In the genomic region with DNA sequence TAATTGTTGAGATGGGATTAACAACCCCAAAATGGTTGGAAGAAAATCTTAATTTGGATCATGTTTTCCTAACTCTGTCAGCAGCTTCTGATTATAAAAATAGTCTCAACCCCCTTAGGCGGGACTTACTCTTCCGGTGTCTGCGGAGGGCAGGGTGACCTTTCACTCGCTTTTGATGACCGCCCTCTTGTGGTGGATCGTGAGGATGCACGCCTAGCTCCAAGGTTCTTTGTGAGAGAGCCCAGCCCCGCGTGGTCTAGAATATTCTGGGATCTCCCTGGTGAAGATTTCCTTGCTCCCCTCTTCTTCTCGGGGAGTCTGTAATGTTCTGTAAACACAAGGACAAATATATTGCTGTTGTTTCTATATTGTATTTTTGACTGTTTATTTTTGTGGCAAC, we compare ENCODE assay signal across 8 mouse cellular contexts. TPM values are rescaled to one million over a fixed set of nuclear protein-coding genes. Genes with fewer than 3 reads are reported as not detected.
A peak's percentile ranks its signal among the peaks of the same experiment; 100 is the strongest.
DNase-seq lines count a peak whose midpoint lies in the region; ATAC-seq lines count a peak whose summit lies in the region.

No protein-coding gene starts in this region.

- no peaks in the 10 kb centered on the region for H3K9me3 ChIP-seq in hindbrain, embryonic 11.5 days (ENCODE audit: control insufficient read depth, low read length)
- H3K9me3 ChIP-seq in lung, embryonic 16.5 days (ENCODE audit: control insufficient read depth, low read length) = no peaks in the 10 kb centered on the region

- DNase-seq in MN1 (ENCODE audit: low spot score) = peak; percentile 90
- peak; percentile 82 for DNase-seq in cerebellum, adult 9-11 months
- peak; percentile 46 to 92 for DNase-seq in frontal cortex, adult 2 months (ENCODE audit: extremely low spot score in 1 of 2, low spot score in 1 of 2)
- peak; percentile 97 for DNase-seq in hindbrain, embryonic 11.5 days (ENCODE audit: low spot score)
- DNase-seq in layer of hippocampus, adult 9-11 months = peak; percentile 73
- peak; percentile 62 for DNase-seq in ovary, postnatal 10 days (ENCODE audit: low spot score)
- DNase-seq in thymus, postnatal 0 days (ENCODE audit: low spot score) = peak; percentile 91

- H3K36me3 ChIP-seq in hindbrain, embryonic 11.5 days (ENCODE audit: control insufficient read depth, insufficient read depth, low read length) = no peaks in the 10 kb centered on the region
- H3K36me3 ChIP-seq in lung, embryonic 16.5 days (ENCODE audit: control insufficient read depth, insufficient read depth, low read length) = no peaks in the 10 kb centered on the region

- 2% methylated on average over 10 of the region's 10 CpGs for WGBS in hindbrain, embryonic 11.5 days
- WGBS in lung, embryonic 16.5 days = under 1% methylated on average over 10 of the region's 10 CpGs

- no peak overlapping the region for H3K4me2 ChIP-seq in hindbrain, embryonic 11.5 days (replicated peaks; ENCODE audit: low read depth, low read length)
- 0 out of 2 replicates have a peak overlapping the region, but pooled peaks have one; percentile 23 for H3K4me2 ChIP-seq in lung, embryonic 16.5 days (ENCODE audit: low read depth, low read length)

- no peak overlapping the region for H3K27ac ChIP-seq in hindbrain, embryonic 11.5 days (ENCODE audit: low read depth, low read length)
- H3K27ac ChIP-seq in lung, embryonic 16.5 days (ENCODE audit: low read length) = no peak overlapping the region

- no peaks in the 10 kb centered on the region for H3K27me3 ChIP-seq in hindbrain, embryonic 11.5 days (ENCODE audit: control insufficient read depth, insufficient read depth, low read length)
- H3K27me3 ChIP-seq in lung, embryonic 16.5 days (ENCODE audit: control insufficient read depth, insufficient read depth, low read depth, low read length) = no peaks in the 10 kb centered on the region

- no peaks in the 10 kb centered on the region for H3K4me1 ChIP-seq in hindbrain, embryonic 11.5 days (replicated peaks; ENCODE audit: control insufficient read depth, insufficient read depth, low read length)
- H3K4me1 ChIP-seq in lung, embryonic 16.5 days (replicated peaks; ENCODE audit: control insufficient read depth, insufficient read depth, low read length) = peaks cover 3% of the 10 kb centered on the region; the same call in 1 of the 2 replicates

- ATAC-seq in hindbrain, embryonic 11.5 days (ENCODE audit: low FRiP score) = peak; percentile 92
- ATAC-seq in lung, embryonic 16.5 days (ENCODE audit: low read depth) = peak; percentile 91

- no peak overlapping the region for H3K4me3 ChIP-seq in hindbrain, embryonic 11.5 days (ENCODE audit: low read depth, low read length)
- no peak overlapping the region for H3K4me3 ChIP-seq in lung, embryonic 16.5 days (ENCODE audit: low read length)

- H3K9ac ChIP-seq in hindbrain, embryonic 11.5 days (ENCODE audit: low read depth, low read length) = no peak overlapping the region
- no peak overlapping the region for H3K9ac ChIP-seq in lung, embryonic 16.5 days (ENCODE audit: low read length)

RNA-seq across cellular contexts. Expression of a gene that starts 51.3 kb away (rescaled TPM):
- 2.7 and 2.9 TPM in 2 replicates for polyA plus RNA-seq in frontal cortex, adult 2 months (2012; rRNA removed)
- 6.4 and 7.4 TPM in 2 replicates for polyA plus RNA-seq in hindbrain, embryonic 11.5 days (2014; fragmentation: Nextera tagmentation; extraction: Ambion mirVana)
- 24.2 and 26.4 TPM in 2 replicates for polyA plus RNA-seq in lung, embryonic 16.5 days (2015; fragmentation: Nextera tagmentation; extraction: Ambion mirVana)
- 10.6 and 12.9 TPM in 2 replicates for polyA plus RNA-seq in thymus, postnatal 0 days (2015; fragmentation: Nextera tagmentation; extraction: Ambion mirVana)
